In genomic region chr3:102490393-102491123, GRCm38 (mm10) we compare ENCODE assay signal across 11 mouse cellular contexts. TPM values are rescaled to one million over a fixed set of nuclear protein-coding genes. Genes with fewer than 3 reads are reported as not detected.
DNase-seq lines count a peak whose midpoint lies in the region; ATAC-seq and TF ChIP-seq lines count a peak whose summit lies in the region.
"Had no signal": no experiment of that assay in that cellular context is flagged by ENCODE, and none has a peak within 500 bp of the region (broad histone marks: within the 10 kb centered on the region; RNA-seq: fewer than 3 reads in every experiment).

No protein-coding gene starts in this region.

- no peaks in the 10 kb centered on the region for H3K36me3 ChIP-seq in lung, postnatal 0 days (ENCODE audit: insufficient read depth, low read length)
- H3K36me3 ChIP-seq in midbrain, embryonic 10.5 days = no peaks in the 10 kb centered on the region

- H3K9me3 ChIP-seq in lung, postnatal 0 days (ENCODE audit: low read length) = no peaks in the 10 kb centered on the region
- no peaks in the 10 kb centered on the region for H3K9me3 ChIP-seq in midbrain, embryonic 10.5 days (replicated peaks)

- WGBS in lung, postnatal 0 days = 57% methylated on average over 14 of the region's 14 CpGs
- 88% methylated on average over 14 of the region's 14 CpGs for WGBS in midbrain, embryonic 10.5 days

- 0 out of 2 replicates have a peak, but pooled peaks have one; percentile 19 for ATAC-seq in lung, postnatal 0 days

- H3K4me2 ChIP-seq in lung, postnatal 0 days (replicated peaks; ENCODE audit: low read depth, low read length) = no peak overlapping the region

- no peak overlapping the region for H3K4me3 ChIP-seq in lung, postnatal 0 days (ENCODE audit: low read depth, low read length)
- H3K4me3 ChIP-seq in midbrain, embryonic 10.5 days = no peak overlapping the region

- H3K27me3 ChIP-seq in lung, postnatal 0 days (replicated peaks; ENCODE audit: insufficient read depth, low read length) = no peaks in the 10 kb centered on the region
- H3K27me3 ChIP-seq in midbrain, embryonic 10.5 days (ENCODE audit: low read depth, poor library complexity, severe bottlenecking) = no peaks in the 10 kb centered on the region

- peak; percentile 9 for DNase-seq in embryo, embryonic 10.5 days (ENCODE audit: low spot score)
- no peak for DNase-seq in embryo, embryonic 11 days
- DNase-seq in lung, postnatal 0 days (ENCODE audit: low spot score) = peak; percentile 14
- DNase-seq in lung, postnatal 25 days (ENCODE audit: low spot score) = no peak
- peak; percentile 46 to 52 for DNase-seq in kidney, postnatal 36 days
- no peak for DNase-seq in ovary, postnatal 10 days (ENCODE audit: low spot score)
- DNase-seq in urinary bladder, adult 18-20 months (ENCODE audit: low spot score in 2 of 2) = no peak
- DNase-seq in midbrain, embryonic 10.5 days (ENCODE audit: low spot score) = no peak
- DNase-seq: B cell, adult 2 months; liver; thymus, adult 2 months had no signal

- H3K27ac ChIP-seq in lung, postnatal 0 days (ENCODE audit: low read length) = no peak overlapping the region
- no peak overlapping the region for H3K27ac ChIP-seq in midbrain, embryonic 10.5 days (replicated peaks)

- TF ChIP-seq EP300 in lung, postnatal 0 days (IDR thresholded peaks at IDR 0.05) = no peak

- no peak for TF ChIP-seq CTCF in lung, postnatal 0 days (IDR thresholded peaks at IDR 0.05)

- no peaks in the 10 kb centered on the region for H3K4me1 ChIP-seq in lung, postnatal 0 days (ENCODE audit: insufficient read depth, low read depth, low read length)
- 0 out of 2 replicates have a peak, but pooled peaks cover 5% of the 10 kb centered on the region for H3K4me1 ChIP-seq in midbrain, embryonic 10.5 days

- no peak overlapping the region for H3K9ac ChIP-seq in lung, postnatal 0 days (replicated peaks; ENCODE audit: low read depth)

RNA-seq across cellular contexts. Expression of gene Ngf, which starts 20.8 kb away (rescaled TPM):
- 0.31 and 0.39 TPM in 2 replicates for polyA plus RNA-seq in lung, postnatal 0 days (2015; fragmentation: Nextera tagmentation; extraction: Ambion mirVana)
- polyA plus RNA-seq in midbrain, embryonic 10.5 days (2016; fragmentation: Nextera tagmentation; extraction: Ambion mirVana) = 0.20 and 0.39 TPM in 2 replicates

Comparison
In these comparisons a context has a peak if more than half of its experiments do, and no peak if none do; other contexts are left out.
1. DNase-seq: peak in embryo, embryonic 10.5 days (single experiment), lung, postnatal 0 days (single experiment) and kidney, postnatal 36 days (2 of 2); none in embryo, embryonic 11 days (single experiment), lung, postnatal 25 days (single experiment), ovary, postnatal 10 days (single experiment), urinary bladder, adult 18-20 months (0 of 2) and midbrain, embryonic 10.5 days (single experiment).